Mouse (Mus musculus) ES-Bruce4 (cell line): ENCODE measurements around the gene Mndal.
"Not testable (repeated sequence)": the region's sequence is repeated elsewhere in the genome, so short reads cannot be mapped to it uniquely, and the experiment has no call there.

Experiments used
- CTCF ChIP-seq: IDR thresholded peaks from one replicate; pipeline ENCODE4 v1.8.1; 2011; ENCODE audit warnings: low read depth, low read length
- POLR2A ChIP-seq: IDR thresholded peaks from one replicate; pipeline ENCODE4 v1.8.1; 2011; ENCODE audit warnings: low read length; ENCODE audit not compliant: insufficient read depth

- TF ChIP-seq CTCF, POLR2A: not testable (repeated sequence)
These were observed 6.8 kb upstream of the Mndal start for GRCm38 (mm10) chr1:173949044-173949443.
